Mouse (Mus musculus) hindbrain, embryonic 10.5 days (tissue): ENCODE results near the gene Alg13. TPM values are rescaled to one million over a fixed set of nuclear protein-coding genes. Genes with fewer than 3 reads are reported as not detected.

ENCODE experiments used
- DNase-seq: peaks from one replicate; pipeline ENCODE4 v3.0.0-alpha.2; 2017; ENCODE audit warnings: low spot score
- H3K27ac ChIP-seq: fragments of 300-500 bp; sonication (generic); 2 replicates; pipeline ENCODE4 v1.5.1; 2016; ENCODE audit warnings: mild to moderate bottlenecking, moderate library complexity
- H3K27me3 ChIP-seq: fragments of 300-500 bp; sonication (generic); 2 replicates; pipeline ENCODE4 v1.6.1; 2016; ENCODE audit warnings: mild to moderate bottlenecking; ENCODE audit not compliant: poor library complexity, insufficient read depth, severe bottlenecking
- H3K36me3 ChIP-seq: fragments of 300-500 bp; sonication (generic); 2 replicates; pipeline ENCODE4 v1.6.1; 2016; ENCODE audit warnings: mild to moderate bottlenecking, moderate library complexity
- H3K4me1 ChIP-seq: fragments of 300-500 bp; sonication (generic); replicated peaks from 2 replicates; pipeline ENCODE4 v1.6.1; 2016; ENCODE audit warnings: mild to moderate bottlenecking
- H3K4me3 ChIP-seq: fragments of 300-500 bp; sonication (generic); 2 replicates; pipeline ENCODE4 v1.5.1; 2016; ENCODE audit warnings: mild to moderate bottlenecking, moderate library complexity
- H3K9me3 ChIP-seq: fragments of 300-500 bp; sonication (generic); 2 replicates; pipeline ENCODE4 v1.6.1; 2016; ENCODE audit warnings: mild to moderate bottlenecking, moderate library complexity
- WGBS: fragments of 180-500 bp; shearing (Covaris S2); methylation state at CpG from one replicate; pipeline ENCODE4 v1.1.7; 2016; 5-methylcytosine and 5-hydroxymethylcytosine counted together
- polyA plus RNA-seq: library from polyadenylated mRNA; unstranded; fragments of >200 nt; fragmentation: Nextera tagmentation; extraction: Ambion mirVana; gene quantifications from 2 replicates; pipeline ENCODE4 v1.2.1, GENCODE M21; 2016

Alg13 gene
- 23.4 and 24.4 TPM in 2 replicates for polyA plus RNA-seq

- WGBS: 23% methylated on average over 47 of the region's 47 CpGs
- H3K27ac ChIP-seq: peak within 1 kb of the TSS; percentile 86
- DNase-seq: peak; percentile 83
- H3K27me3 ChIP-seq: no peaks in the 10 kb centered on the region
- no peaks in the 10 kb centered on the region for H3K9me3 ChIP-seq
- peak within 1 kb of the TSS; percentile 72 for H3K4me3 ChIP-seq
- peaks cover 4% of the 10 kb centered on the region; the same call in 1 of the 2 replicates for H3K4me1 ChIP-seq
- H3K36me3 ChIP-seq: no peaks in the 10 kb centered on the region; the same call in 1 of the 2 replicates
Observed at GRCm38 (mm10) chrX:144317548-144318163, at the start of gene Alg13. Gene Alg13 (plus strand): TSS chrX:144317804.

- WGBS: 76% methylated on average over 1 of the region's 1 CpGs
- no peaks in the 10 kb centered on the region for H3K27me3 ChIP-seq
- H3K4me1 ChIP-seq: no peaks in the 10 kb centered on the region
- H3K27ac ChIP-seq: no peak overlapping the region
- DNase-seq: no peak
- H3K36me3 ChIP-seq: no peaks in the 10 kb centered on the region
- no peak overlapping the region for H3K4me3 ChIP-seq
- H3K9me3 ChIP-seq: no peaks in the 10 kb centered on the region
Observed at GRCm38 (mm10) chrX:144268606-144269005, 49.0 kb upstream of the Alg13 start.

- no peaks in the 10 kb centered on the region for H3K27me3 ChIP-seq
- no peak overlapping the region for H3K4me3 ChIP-seq
- WGBS: 92% methylated on average over 2 of the region's 2 CpGs
- DNase-seq: no peak
- H3K27ac ChIP-seq: no peak overlapping the region
- H3K4me1 ChIP-seq: no peaks in the 10 kb centered on the region
- no peaks in the 10 kb centered on the region for H3K9me3 ChIP-seq
- H3K36me3 ChIP-seq: no peaks in the 10 kb centered on the region
Observed at GRCm38 (mm10) chrX:144301476-144301875, 16.1 kb upstream of the Alg13 start.

DNA sequence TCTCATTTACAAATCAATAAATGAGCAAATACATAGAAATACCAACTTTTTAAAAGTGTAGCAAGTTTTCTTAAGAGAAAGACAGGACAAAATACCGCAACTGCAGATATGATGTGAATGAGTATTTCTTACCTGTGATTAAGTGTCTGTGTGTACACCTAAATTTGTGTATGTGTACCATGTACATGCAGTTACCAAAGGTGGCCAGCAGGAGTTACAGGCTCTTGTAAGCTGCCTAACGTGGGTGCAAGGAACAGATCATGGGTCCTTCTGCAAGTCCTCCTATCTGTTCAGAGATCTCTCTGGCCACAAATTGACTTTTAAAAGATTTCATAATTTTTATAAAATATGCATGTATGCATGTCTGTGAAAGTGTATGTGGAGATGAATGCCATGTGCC is 11.9 kb upstream of the Alg13 start:
- no peak for DNase-seq
- Histone ChIP-seq H3K4me1 (no peaks in the 10 kb centered on the region), H3K9me3 (no peaks in the 10 kb centered on the region), H3K27ac (no peak overlapping the region), H3K27me3 (no peaks in the 10 kb centered on the region), H3K36me3 (no peaks in the 10 kb centered on the region), H3K4me3 (no peak overlapping the region)
- 91% methylated on average over 2 of the region's 2 CpGs for WGBS

DNA sequence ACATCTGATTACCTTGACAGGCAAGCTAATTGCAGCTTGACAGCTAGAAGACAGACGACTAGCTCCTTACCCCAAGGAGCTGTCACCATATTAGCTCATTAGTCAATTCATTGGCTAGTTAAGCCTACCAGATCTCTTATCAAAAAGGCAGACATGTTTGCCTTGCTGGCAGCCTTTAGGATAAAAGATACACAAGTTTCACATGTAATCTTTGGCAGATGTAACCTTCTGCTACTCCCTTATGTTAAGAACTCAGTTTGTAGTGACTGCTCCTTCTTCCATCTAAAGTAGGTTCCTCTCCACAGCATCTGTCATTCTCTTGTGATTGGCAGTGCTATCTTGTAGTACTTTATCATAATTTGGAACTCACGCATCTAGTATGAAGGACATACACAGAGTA is 3.6 kb upstream of the Alg13 start:
- no peaks in the 10 kb centered on the region for H3K27me3 ChIP-seq
- H3K9me3 ChIP-seq: no peaks in the 10 kb centered on the region
- no peak for DNase-seq
- no peaks in the 10 kb centered on the region for H3K36me3 ChIP-seq
- no peak overlapping the region for H3K4me3 ChIP-seq
- no peak overlapping the region for H3K27ac ChIP-seq
- H3K4me1 ChIP-seq: no peaks in the 10 kb centered on the region
- WGBS: 60% methylated on average over 2 of the region's 2 CpGs

DNA sequence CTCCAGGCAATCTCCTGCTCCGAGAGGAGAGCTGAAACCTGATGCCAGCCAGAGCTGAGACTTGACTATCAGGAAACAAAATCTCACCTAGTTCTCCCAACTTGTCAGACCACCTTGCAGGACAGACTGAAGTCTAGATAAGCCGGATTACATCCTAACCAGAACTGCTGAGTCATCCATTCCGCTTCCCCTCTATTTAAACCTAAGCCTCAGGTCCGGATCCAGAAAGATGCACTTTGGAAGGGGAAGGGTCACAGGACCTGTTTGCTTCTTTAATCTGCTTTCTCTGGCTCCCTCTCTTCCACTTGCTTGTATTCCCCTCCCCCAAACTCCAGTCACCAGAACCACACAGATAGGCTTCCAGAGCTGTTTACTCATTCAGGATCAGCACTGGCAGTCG is 2.6 kb upstream of the Alg13 start:
- peaks cover 4% of the 10 kb centered on the region; the same call in 1 of the 2 replicates for H3K4me1 ChIP-seq
- no peak overlapping the region for H3K4me3 ChIP-seq
- no peaks in the 10 kb centered on the region for H3K36me3 ChIP-seq
- no peaks in the 10 kb centered on the region for H3K9me3 ChIP-seq
- no peak overlapping the region for H3K27ac ChIP-seq
- no peaks in the 10 kb centered on the region for H3K27me3 ChIP-seq
- DNase-seq: no peak
- WGBS: 42% methylated on average over 5 of the region's 5 CpGs

DNA sequence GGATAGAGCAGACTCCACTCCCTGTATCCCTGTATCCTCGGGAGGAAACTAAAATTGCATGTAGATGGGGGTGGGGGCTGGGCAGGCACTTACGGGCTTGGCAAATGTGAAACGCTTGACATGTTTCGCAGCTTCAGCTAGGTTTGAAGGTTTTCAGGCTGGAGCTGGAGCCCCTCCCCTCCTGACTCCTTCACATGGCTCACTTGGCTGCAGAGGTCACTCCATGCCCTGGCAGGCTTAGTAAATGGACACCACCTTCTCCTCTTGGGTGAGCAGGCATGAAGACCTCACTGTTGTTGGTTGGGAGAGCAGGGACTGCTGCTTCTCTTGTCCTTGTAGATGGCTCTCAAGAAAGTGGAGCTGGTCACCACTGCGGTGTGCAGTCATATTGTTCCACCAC is 1.6 kb upstream of the Alg13 start:
- Histone ChIP-seq H3K27ac (no peak overlapping the region), H3K36me3 (no peaks in the 10 kb centered on the region), H3K4me3 (no peak overlapping the region), H3K9me3 (no peaks in the 10 kb centered on the region), H3K4me1 (peaks cover 4% of the 10 kb centered on the region; the same call in 1 of the 2 replicates), H3K27me3 (no peaks in the 10 kb centered on the region)
- DNase-seq: no peak
- WGBS: 81% methylated on average over 5 of the region's 5 CpGs

- no peaks in the 10 kb centered on the region for H3K27me3 ChIP-seq
- peak overlapping the region; percentile 72 for H3K4me3 ChIP-seq
- no peaks in the 10 kb centered on the region; the same call in 1 of the 2 replicates for H3K36me3 ChIP-seq
- no peak for DNase-seq
- WGBS: 23% methylated on average over 53 of the region's 53 CpGs
- no peaks in the 10 kb centered on the region for H3K9me3 ChIP-seq
- H3K27ac ChIP-seq: peak overlapping the region; percentile 86
- H3K4me1 ChIP-seq: peaks cover 4% of the 10 kb centered on the region; the same call in 1 of the 2 replicates
Observed at GRCm38 (mm10) chrX:144318164-144318979, 768 bp downstream of the Alg13 start.

DNA sequence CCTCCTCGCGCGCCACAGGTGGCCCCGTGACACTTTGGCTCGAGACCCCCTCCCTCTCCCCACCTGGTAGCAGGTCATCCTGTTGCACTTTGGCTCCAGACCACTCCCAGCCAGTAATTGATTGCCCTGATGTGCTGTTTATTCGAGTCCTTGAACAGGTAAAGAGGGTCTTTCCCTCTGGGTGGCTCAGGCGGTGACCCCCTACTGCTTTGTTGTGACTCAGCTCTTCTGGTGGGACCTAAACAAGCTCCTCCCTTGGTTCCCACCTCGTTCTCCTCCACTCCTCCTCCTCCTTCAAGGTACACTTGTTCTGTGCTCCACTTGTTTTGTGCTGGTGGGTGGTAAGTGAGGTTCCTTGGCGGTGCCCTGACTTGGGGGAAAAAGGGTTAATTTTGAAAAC is 1.8 kb downstream of the Alg13 start:
- Histone ChIP-seq H3K36me3 (no peaks in the 10 kb centered on the region; the same call in 1 of the 2 replicates), H3K4me1 (peaks cover 4% of the 10 kb centered on the region; the same call in 1 of the 2 replicates), H3K27ac (no peak overlapping the region), H3K9me3 (no peaks in the 10 kb centered on the region), H3K27me3 (no peaks in the 10 kb centered on the region), H3K4me3 (peak overlapping the region; percentile 72)
- 33% methylated on average over 9 of the region's 9 CpGs for WGBS
- peak; percentile 7 for DNase-seq

DNA sequence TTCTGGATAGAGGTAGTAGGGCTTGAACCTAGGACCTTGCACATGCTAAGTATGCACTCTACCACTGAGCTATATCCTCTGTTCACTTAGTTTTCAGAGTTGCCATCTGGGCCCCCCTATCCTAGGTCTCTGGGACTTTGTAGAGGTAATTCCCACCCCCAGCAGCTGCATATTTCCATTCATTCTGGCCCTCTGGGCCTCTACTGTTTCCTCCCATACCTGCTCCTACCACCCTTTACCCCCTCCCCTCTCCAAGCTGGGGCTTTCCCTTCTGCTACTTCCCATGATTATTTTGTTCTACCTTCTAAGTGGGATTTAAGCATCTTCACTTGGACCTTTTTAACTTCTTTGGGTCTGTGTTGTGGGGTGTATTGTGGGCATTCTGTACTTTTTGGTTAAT is 7.8 kb downstream of the Alg13 start:
- DNase-seq: no peak
- Histone ChIP-seq H3K27me3 (no peaks in the 10 kb centered on the region), H3K4me1 (no peaks in the 10 kb centered on the region), H3K36me3 (peaks cover 5% of the 10 kb centered on the region), H3K4me3 (no peak overlapping the region), H3K9me3 (no peaks in the 10 kb centered on the region), H3K27ac (no peak overlapping the region)

- Histone ChIP-seq H3K27me3 (no peaks in the 10 kb centered on the region), H3K4me1 (no peaks in the 10 kb centered on the region), H3K4me3 (no peak overlapping the region), H3K27ac (no peak overlapping the region), H3K9me3 (no peaks in the 10 kb centered on the region), H3K36me3 (no peaks in the 10 kb centered on the region)
- no peak for DNase-seq
- 48% methylated on average over 8 of the region's 8 CpGs for WGBS
Observed at GRCm38 (mm10) chrX:144335332-144336015, 17.9 kb downstream of the Alg13 start.

- Histone ChIP-seq H3K9me3 (no peaks in the 10 kb centered on the region), H3K27ac (no peak overlapping the region), H3K4me3 (no peak overlapping the region), H3K36me3 (no peaks in the 10 kb centered on the region), H3K4me1 (no peaks in the 10 kb centered on the region), H3K27me3 (no peaks in the 10 kb centered on the region)
- DNase-seq: no peak
Observed at GRCm38 (mm10) chrX:144337938-144338337, 20.3 kb downstream of the Alg13 start.

DNA sequence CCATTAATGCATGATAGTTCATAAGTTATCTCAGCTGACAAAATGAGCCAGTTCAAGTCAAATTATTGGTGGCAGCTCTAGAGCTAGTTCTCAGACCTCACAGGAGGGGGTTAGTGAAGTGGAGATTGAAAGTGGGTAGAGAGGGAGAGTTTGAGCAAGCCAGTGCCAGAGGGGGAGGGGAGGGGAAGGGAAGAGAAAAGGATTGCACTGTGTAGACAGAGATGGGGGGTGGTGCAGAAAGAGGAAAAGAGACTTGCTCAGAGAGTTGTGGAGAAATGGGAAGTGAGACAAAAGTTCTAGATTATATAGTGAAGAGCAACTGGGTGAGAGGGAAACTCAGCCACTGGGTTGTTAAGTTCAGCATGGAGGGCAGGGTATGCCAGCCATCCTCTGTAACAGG is 20.8 kb downstream of the Alg13 start:
- Histone ChIP-seq H3K9me3 (no peaks in the 10 kb centered on the region), H3K4me3 (no peak overlapping the region), H3K27ac (no peak overlapping the region), H3K27me3 (no peaks in the 10 kb centered on the region), H3K4me1 (no peaks in the 10 kb centered on the region), H3K36me3 (no peaks in the 10 kb centered on the region)
- no peak for DNase-seq
